Mouse (Mus musculus) limb, embryonic 14.5 days (tissue): ENCODE measurements around the gene Cd59b. TPM values are rescaled to one million over a fixed set of nuclear protein-coding genes. Genes with fewer than 3 reads are reported as not detected.

ENCODE experiments used
- ATAC-seq: fragments of 200-750 bp; cut with Nextera tagmentation; 2 replicates; pipeline ENCODE4 v1.8.0; 2017; ENCODE audit warnings: low read depth, moderate number of reproducible peaks, moderate TSS enrichment; ENCODE audit not compliant: low FRiP score
- DNase-seq: peaks from one replicate; pipeline ENCODE4 v3.0.0-alpha.2; 2015; ENCODE audit warnings: low spot score
- H3K27ac ChIP-seq: fragments of 300-500 bp; sonication (generic); replicated peaks from 2 replicates; pipeline ENCODE4 v1.5.1; 2014; ENCODE audit warnings: low read depth, mild to moderate bottlenecking, low read length, moderate library complexity, mixed read lengths
- H3K27me3 ChIP-seq: fragments of 300-500 bp; sonication (generic); 2 replicates; pipeline ENCODE4 v1.6.1; 2014; ENCODE audit warnings: low read length, mixed read lengths; ENCODE audit not compliant: control insufficient read depth, insufficient read depth
- H3K36me3 ChIP-seq: fragments of 300-500 bp; sonication (generic); 2 replicates; pipeline ENCODE4 v1.6.1; 2014; ENCODE audit warnings: mild to moderate bottlenecking, low read length, moderate library complexity, mixed read lengths; ENCODE audit not compliant: control insufficient read depth, insufficient read depth
- H3K4me1 ChIP-seq: fragments of 300-500 bp; sonication (generic); 2 replicates; pipeline ENCODE4 v1.6.1; 2014; ENCODE audit warnings: antibody characterized with exemption, low read length, mixed read lengths; ENCODE audit not compliant: control insufficient read depth, insufficient read depth
- H3K4me2 ChIP-seq: fragments of 300-500 bp; sonication (generic); replicated peaks from 2 replicates; pipeline ENCODE4 v1.6.1; 2014; ENCODE audit warnings: low read depth, mild to moderate bottlenecking, low read length, moderate library complexity; ENCODE audit not compliant: severe bottlenecking
- H3K4me3 ChIP-seq: fragments of 300-500 bp; sonication (generic); replicated peaks from 2 replicates; pipeline ENCODE4 v1.5.1; 2014; ENCODE audit warnings: low read length
- H3K9ac ChIP-seq: fragments of 300-500 bp; sonication (generic); 2 replicates; pipeline ENCODE4 v1.6.1; 2014; ENCODE audit warnings: mild to moderate bottlenecking, low read depth, low read length, moderate library complexity; ENCODE audit not compliant: severe bottlenecking
- H3K9me3 ChIP-seq: fragments of 300-500 bp; sonication (generic); 2 replicates; pipeline ENCODE4 v1.6.1; 2016; ENCODE audit warnings: low read length; ENCODE audit not compliant: control insufficient read depth
- POLR2A ChIP-seq: fragments of 200-500 bp; IDR thresholded peaks from 2 replicates; pipeline ENCODE4 v1.8.0; 2012; ENCODE audit warnings: inconsistent platforms, mild to moderate bottlenecking, moderate library complexity, borderline replicate concordance; ENCODE audit not compliant: insufficient read depth, insufficient read length; ENCODE audit errors: extremely low read depth
- WGBS: fragments of 180-500 bp; shearing (Covaris S2); extraction: QIAGEN DNeasy Blood & Tissue Kit; methylation state at CpG from one replicate; pipeline ENCODE4 v1.1.7; 2014; 5-methylcytosine and 5-hydroxymethylcytosine counted together
- polyA plus RNA-seq, 2 experiments: library from polyadenylated mRNA; depleted of rRNA in 1 of 2; stranded (reverse) in 1 of 2; unstranded in 1 of 2; fragments of >200 nt; fragmentation: Nextera tagmentation in 1 of 2; extraction: Ambion mirVana in 1 of 2; gene quantifications; 2 replicates each; pipeline versions ENCODE4 v1.2.1 to v1.2.3; 2012 to 2014

The Cd59b gene
- polyA plus RNA-seq, 2 experiments = 6.5 to 6.8 TPM

DNA sequence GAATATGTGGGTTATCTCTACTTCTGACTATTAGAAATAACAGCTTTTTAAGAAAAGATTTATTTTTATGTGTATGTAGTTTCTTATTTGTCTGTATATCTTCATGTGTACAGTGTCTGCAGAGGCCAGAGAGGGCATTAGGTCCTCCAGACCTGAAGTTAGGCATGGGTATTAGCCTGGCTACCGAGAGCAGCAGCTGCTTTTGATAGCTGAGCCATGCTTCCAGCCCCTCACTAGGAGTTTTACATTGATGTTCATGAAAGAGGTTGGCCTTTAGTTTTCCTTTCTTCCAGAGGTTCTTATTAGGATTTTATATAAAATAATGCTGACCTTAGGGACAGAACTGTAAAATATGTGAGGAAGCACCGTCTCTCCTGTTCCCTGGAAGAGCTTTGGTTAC lies 31.4 kb upstream of the Cd59b start:
- DNase-seq (no peak), ATAC-seq (no peak)
- Histone ChIP-seq H3K36me3 (peaks cover 61% of the 10 kb centered on the region), H3K4me1 (no peaks in the 10 kb centered on the region), H3K4me2 (no peak overlapping the region), H3K9ac (no peak overlapping the region), H3K27me3 (no peaks in the 10 kb centered on the region), H3K9me3 (no peaks in the 10 kb centered on the region), H3K27ac (no peak overlapping the region), H3K4me3 (no peak overlapping the region)
- 70% methylated on average over 2 of the region's 2 CpGs for WGBS
- TF ChIP-seq POLR2A = no peak

DNA sequence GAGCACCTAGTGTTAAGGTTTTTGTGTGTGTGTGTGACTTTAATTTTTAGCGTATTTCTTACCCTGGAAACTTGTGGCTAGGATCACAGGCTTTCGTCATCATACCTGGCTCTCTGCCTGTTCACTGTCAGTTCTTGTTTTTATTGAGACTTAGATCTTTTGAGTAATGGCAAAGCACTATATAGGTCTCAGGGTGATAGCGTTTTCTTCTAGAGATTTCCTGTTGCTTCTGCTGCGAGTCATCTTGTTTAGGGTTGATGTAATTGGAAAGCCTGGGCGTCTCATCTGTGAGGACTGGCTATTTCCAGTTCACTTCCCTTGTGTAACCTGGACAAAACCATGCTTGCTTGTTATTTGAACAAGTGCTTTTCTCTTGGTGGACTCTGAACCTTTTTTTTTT lies 28.0 kb upstream of the Cd59b start:
- Histone ChIP-seq H3K27ac (no peak overlapping the region), H3K4me1 (no peaks in the 10 kb centered on the region), H3K4me2 (no peak overlapping the region), H3K9ac (no peak overlapping the region), H3K36me3 (peaks cover 53% of the 10 kb centered on the region), H3K27me3 (no peaks in the 10 kb centered on the region), H3K9me3 (no peaks in the 10 kb centered on the region), H3K4me3 (no peak overlapping the region)
- no peak for TF ChIP-seq POLR2A
- peak; percentile 20 for DNase-seq
- 73% methylated on average over 5 of the region's 5 CpGs for WGBS
- no peak for ATAC-seq

DNA sequence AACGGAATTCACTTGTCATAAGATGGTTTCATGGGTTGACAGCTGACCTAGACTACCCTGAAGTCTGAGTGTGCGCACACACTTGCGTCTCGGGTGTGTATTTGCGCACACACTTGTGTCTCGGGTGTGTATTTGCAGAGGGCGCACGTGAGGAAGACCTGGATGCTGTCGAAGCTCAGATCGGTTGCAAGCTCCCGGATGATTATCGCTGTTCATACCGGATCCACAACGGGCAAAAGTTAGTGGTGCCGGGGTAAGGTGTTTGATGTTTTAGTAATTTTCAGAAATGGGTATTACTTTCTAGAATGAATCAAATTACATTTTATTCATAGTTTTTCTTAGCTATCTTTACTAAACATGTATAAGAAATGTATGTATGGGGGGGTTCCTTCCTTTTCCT lies 26.9 kb upstream of the Cd59b start:
- WGBS = 94% methylated on average over 15 of the region's 15 CpGs
- Histone ChIP-seq H3K9ac (no peak overlapping the region), H3K27me3 (no peaks in the 10 kb centered on the region), H3K9me3 (no peaks in the 10 kb centered on the region), H3K27ac (no peak overlapping the region), H3K4me2 (no peak overlapping the region), H3K4me3 (no peak overlapping the region), H3K4me1 (no peaks in the 10 kb centered on the region), H3K36me3 (peaks cover 48% of the 10 kb centered on the region)
- TF ChIP-seq POLR2A = no peak
- ATAC-seq = no peak
- DNase-seq = no peak

DNA sequence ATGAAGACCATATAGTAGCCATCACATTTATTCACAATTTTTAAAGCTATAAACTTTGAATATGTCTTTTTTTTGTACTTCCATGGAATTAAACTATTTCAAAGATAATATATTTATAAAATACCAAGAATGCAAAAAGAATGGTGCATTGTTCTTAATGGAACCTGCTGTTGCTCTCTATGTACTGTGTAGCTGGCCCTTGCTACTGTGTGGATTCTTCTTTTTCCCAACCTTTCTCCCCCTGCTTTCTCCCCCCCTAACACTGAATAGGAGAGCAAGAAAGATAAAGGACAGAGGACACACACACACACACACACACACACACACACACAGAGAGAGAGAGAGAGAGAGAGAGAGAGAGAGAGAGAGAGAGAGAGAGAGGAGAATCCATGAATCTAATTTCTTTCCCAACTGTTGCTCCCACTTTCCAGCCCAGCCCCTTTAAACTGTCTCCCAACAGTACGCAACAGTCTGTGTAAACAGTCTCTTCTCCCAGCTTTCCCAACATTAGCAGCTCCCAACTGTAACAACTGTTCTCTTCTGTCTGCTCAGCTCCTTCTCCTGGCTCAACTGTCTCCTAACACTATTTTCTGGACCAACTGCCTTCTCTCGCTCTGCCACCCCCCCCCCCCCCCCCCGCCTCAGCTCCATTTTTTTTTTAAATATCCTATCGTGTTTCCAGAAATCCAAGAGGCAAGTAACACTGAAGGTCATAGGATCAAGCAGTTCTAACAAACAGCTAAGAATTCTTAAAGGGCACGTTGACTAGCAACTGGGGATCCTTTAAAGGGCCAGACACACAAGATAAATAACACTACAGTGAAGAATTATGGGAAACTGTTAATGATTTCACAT lies 25.8 kb upstream of the Cd59b start:
- peaks cover 55% of the 10 kb centered on the region for H3K36me3 ChIP-seq
- DNase-seq = no peak
- no peak for TF ChIP-seq POLR2A
- ATAC-seq = no peak; the same call in 1 of the 2 replicates
- WGBS = 56% methylated on average over 5 of the region's 5 CpGs
- no peaks in the 10 kb centered on the region for H3K4me1 ChIP-seq
- no peak overlapping the region for H3K4me3 ChIP-seq
- H3K27ac ChIP-seq = no peak overlapping the region
- H3K27me3 ChIP-seq = no peaks in the 10 kb centered on the region
- H3K9ac ChIP-seq = no peak overlapping the region
- H3K4me2 ChIP-seq = no peak overlapping the region
- no peaks in the 10 kb centered on the region for H3K9me3 ChIP-seq

DNA sequence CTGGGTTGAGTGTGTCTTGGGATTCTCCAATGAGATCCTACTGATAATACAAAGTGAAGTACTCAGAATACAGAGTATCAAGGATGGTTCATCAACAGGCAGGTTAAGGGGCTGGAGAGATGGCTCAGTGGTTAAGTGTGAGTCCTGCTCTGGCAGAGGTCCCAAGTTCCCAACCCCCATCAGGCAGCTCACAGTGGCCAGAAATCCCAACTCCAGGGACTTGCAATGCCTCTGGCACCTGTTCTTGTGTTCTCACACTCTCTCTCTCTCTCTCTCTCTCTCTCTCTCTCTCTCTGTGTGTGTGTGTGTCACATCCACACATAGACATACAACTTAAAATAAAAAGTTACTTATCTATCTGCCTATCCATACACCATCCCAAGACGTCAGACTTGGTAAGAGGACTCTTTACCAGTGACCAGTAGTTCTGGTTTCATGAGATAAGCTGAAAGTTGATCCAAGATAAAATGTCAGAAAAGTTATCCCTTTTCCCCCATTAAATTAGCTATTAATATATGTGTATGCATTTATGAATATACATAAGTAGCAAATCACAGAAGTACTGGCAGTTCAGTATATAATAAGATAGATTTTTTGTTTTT lies 25.1 kb upstream of the Cd59b start:
- H3K36me3 ChIP-seq = peaks cover 49% of the 10 kb centered on the region
- ATAC-seq (no peak), DNase-seq (no peak)
- no peaks in the 10 kb centered on the region for H3K4me1 ChIP-seq
- H3K27me3 ChIP-seq = no peaks in the 10 kb centered on the region
- H3K4me2 ChIP-seq = no peak overlapping the region
- TF ChIP-seq POLR2A = no peak
- no peak overlapping the region for H3K9ac ChIP-seq
- H3K4me3 ChIP-seq = no peak overlapping the region
- no peaks in the 10 kb centered on the region for H3K9me3 ChIP-seq
- H3K27ac ChIP-seq = no peak overlapping the region
- 85% methylated on average over 1 of the region's 1 CpGs for WGBS
